Mouse (Mus musculus) layer of hippocampus, adult 9-10 months (tissue): ENCODE data around the gene Ranbp17.
A peak's percentile ranks its signal among the peaks of the same experiment; 100 is the strongest.
"Not testable (repeated sequence)": the region's sequence is repeated elsewhere in the genome, so short reads cannot be mapped to it uniquely, and the experiment has no call there.

Experiments
- DNase-seq: peaks from one replicate; pipeline ENCODE4 v3.0.0; 2022; ENCODE audit warnings: low spot score

The Ranbp17 gene

DNA sequence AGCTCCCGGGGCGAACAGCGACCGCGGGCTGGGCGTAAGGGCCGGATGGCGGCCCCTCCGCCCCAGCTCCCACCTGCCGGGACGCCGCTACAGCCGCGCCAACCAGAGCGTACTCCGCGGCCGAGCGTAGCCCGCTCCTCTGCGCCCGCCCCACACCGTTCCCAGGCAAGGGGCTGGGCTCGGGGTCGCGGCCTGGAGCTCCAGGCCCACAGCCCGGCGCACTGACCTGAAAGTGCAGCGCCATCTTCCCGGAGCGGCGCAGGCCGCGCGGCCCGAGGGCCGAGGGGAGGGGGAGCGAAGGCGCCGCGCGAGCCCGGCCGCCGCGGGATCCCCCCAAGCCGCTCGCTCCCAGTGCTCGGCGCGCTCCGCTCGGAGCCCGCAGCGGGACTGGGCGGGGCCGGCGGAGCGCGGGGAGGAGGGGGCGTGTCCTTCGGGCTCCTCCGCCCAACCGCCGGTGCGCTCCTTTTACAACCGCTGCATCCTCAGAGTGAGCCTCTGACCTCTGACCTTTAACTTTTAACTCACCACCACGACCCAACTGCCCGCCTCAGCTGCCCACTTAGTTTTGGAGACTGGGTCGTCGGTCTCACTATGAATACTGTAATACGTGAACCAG is at the start of gene Ranbp17:
TSS of gene Ranbp17 (minus strand) at position 371 of the 616 bp plus-strand sequence.
- DNase-seq, result no peak

DNA sequence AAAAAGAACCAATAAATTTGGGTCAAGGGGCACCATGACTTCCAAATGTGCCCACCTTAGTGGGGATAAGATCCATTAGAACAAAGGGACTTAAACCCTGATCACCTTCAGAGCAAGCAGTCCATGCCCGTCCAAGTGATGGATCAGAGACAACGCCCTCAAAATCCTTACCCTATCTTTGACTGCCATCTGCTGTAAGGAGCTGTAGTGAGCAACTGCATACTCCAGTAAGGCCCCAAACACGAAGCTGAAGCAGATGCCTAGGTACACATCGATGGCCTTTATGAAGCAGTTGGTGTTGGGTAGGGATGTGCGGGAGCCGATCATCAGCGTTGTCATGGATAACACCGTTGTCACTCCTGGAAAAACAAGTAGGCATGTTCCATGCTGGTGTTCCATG is 40.6 kb upstream of the Ranbp17 start:
- DNase-seq, result no peak

GRCm38 (mm10) chr11:33550861-33551560 is 37.5 kb upstream of the Ranbp17 start:
- no peak for DNase-seq

DNA sequence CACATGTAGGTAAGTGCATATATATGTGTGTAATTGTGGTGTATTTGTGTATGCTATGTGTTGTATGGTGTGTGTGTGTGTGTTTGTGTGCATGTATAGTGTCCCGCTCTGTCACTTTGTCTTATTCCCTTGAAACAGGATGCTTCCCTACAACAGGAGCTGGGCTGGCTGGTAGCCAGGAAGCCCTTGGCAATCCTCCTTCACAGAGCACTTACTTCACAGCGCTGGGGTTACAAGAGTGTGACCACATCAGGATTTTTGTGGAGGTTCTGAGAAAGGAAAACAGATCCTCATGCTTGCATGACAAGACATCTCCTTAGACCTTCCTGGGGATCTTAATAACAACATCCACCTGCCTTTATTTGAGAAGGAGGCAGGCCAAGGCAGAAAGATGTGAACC is 33.8 kb upstream of the Ranbp17 start:
- DNase-seq, result no peak

DNA sequence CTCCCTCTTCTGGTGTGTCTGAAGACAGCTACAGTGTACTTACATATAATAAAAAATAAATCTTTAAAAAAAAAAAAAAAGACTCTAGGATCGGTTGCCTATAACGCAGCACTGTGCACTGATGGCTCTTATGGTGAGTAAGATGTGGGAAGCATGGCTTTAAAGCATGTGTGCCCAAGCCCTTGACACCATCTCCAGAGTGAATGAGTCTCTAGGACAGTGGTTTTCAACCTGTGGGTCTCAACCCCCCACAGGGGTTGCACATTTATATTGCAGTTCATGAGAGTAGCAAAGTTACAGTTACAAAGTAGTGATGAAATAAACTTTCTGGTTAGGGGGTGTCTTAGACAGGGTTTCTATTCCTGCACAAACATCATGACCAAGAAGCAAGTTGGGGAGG is 31.4 kb upstream of the Ranbp17 start:
- no peak for DNase-seq

- no peak for DNase-seq
These were observed 30.6 kb upstream of the Ranbp17 start for GRCm38 (mm10) chr11:33544121-33544520.

- DNase-seq, result no peak
These were observed 24.0 kb upstream of the Ranbp17 start for GRCm38 (mm10) chr11:33537390-33538125.

GRCm38 (mm10) chr11:33536636-33537035 is 23.1 kb upstream of the Ranbp17 start:
- DNase-seq, result no peak

DNA sequence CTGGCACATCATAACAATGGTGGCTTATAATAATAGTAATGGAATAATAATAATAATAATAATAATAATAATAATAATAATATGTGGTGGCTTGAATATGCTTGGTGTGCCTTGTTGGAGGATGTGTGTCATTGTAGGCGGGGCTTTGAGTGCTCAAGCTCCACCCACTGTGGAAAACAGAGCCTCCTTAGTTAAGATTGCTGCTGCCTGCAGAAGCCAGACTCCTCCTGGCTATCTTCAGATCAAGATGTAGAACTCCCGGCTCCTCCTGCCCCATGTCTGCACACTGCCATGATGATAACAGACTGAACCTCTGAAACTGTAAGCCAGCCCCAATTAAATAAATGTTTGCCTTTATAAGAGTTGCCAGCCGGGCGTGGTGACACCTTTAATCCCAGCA is 21.0 kb upstream of the Ranbp17 start:
- DNase-seq, result no peak

GRCm38 (mm10) chr11:33533577-33533976 is 20.0 kb upstream of the Ranbp17 start:
- no peak for DNase-seq

DNA sequence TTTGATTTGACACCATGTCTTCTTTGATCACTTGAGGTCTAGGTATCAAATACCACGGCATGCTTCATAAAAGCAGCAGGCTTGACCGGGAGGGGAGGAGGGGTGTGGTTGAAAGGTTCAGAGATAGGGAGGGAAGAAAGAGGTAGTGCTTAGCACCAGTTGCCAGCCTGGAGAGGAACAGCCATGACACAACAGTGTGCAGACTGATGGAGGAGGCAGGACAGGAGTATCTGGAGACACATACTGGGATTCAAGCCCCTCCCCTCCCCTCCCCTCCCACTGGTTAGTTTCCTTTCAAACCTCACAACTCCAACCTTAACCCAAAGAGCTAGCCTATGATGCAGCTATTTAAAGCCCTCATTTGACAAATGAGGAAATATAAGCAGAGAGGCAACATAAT is 16.0 kb upstream of the Ranbp17 start:
- no peak for DNase-seq

GRCm38 (mm10) chr11:33512854-33513375 is 631 bp downstream of the Ranbp17 start:
- DNase-seq, result peak; percentile 35

DNA sequence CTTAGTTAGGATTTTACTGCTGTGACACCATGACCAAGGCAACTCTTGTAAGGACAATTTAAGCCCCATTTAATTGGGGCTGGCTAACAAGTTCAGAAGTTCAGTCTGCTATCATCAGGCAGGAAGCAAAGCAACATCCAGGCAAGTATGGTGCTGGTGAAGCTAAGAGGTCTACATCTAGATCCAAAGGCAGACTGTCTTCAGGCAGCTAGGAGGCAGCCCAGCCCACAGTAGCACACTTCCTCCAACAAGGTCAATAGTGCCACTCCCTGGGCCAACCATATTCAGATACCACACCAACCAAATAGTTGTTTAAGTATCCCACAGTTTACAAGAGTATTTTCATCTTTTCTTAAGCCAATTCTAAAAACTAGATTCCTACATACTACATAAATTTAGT is 4.1 kb downstream of the Ranbp17 start:
- DNase-seq, result no peak

GRCm38 (mm10) chr11:33485746-33486145 is 27.8 kb downstream of the Ranbp17 start:
- DNase-seq, result no peak

- no peak for DNase-seq
These were observed 33.1 kb downstream of the Ranbp17 start for GRCm38 (mm10) chr11:33480410-33480809.

DNA sequence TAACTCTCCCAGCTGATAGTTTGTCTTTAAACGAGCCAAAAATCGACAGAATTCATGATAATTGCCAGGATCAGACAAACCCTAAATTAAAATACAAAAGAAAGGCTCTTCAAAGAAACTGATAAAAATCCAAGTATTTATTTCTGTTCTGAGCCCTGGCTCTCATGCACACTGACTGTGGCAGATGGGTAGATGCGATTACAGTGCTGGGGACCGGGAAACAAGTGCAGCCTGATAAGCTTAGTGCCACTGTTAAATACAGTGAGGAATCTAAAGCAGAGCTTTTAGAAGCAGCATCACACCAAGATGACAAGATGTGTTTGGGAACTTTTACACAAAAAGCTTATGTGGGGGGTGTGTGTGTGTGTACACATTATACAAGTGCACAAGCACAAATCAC is 34.3 kb downstream of the Ranbp17 start:
- no peak for DNase-seq

DNA sequence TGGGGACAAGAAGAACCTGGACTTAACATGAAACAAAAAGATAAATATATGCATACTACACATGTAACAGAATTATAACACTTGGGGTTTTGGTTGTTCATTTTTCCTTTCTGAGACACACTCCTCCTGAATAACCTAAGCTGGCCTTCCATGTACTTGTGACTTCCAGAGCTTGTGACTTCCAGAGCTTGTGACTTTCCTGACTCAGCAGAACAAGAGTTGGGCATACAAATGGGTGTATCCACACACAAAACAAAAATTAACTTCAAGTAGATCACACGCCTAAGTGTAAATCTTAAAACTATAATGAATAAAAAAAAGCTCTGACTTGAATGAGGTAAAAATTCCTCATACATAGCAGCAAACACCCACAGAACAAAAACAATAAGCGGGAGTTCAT is 36.9 kb downstream of the Ranbp17 start:
- DNase-seq, result no peak

GRCm38 (mm10) chr11:33461172-33461571 is 52.4 kb downstream of the Ranbp17 start:
- DNase-seq, result no peak

GRCm38 (mm10) chr11:33454069-33454468 is 59.5 kb downstream of the Ranbp17 start:
- no peak for DNase-seq

DNA sequence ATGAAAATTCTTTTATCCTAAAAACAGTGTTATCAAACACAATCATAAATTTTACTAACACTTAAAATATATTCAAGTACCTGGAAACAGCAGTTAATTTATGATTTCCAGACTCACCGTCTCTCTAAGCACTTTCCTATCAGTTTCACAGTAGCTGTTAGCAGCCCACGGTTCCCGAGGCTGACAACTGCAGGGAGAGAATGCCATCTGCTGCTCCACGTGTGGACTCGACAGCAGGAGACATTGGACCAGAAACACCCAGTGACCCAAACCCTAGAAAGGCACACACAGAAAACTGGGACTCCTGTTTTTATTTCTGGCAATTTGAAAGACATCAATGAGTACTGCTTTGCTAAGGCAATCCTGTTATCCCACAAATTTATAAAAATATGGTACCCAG is 79.7 kb downstream of the Ranbp17 start:
- no peak for DNase-seq

DNA sequence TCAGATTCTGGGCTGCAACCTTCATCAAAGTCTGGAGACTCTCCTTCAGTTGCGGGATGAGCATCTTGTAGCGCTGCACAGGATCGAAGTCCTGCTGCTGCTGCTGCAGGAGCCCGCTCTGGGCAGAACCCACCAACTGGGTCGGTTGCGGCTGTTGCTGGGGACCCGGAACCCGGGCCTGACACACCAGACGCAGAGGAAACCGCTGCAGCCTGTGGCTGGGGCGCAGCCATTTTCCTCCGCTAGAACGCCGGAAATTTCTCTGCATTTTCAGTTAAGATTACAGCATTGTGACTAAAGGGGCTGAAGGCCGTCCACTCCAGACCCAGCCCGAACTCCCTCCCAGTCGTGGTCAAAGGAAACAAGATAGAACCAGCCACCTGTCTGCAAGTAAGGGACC is 85.3 kb downstream of the Ranbp17 start:
- DNase-seq, result not testable (repeated sequence)

DNA sequence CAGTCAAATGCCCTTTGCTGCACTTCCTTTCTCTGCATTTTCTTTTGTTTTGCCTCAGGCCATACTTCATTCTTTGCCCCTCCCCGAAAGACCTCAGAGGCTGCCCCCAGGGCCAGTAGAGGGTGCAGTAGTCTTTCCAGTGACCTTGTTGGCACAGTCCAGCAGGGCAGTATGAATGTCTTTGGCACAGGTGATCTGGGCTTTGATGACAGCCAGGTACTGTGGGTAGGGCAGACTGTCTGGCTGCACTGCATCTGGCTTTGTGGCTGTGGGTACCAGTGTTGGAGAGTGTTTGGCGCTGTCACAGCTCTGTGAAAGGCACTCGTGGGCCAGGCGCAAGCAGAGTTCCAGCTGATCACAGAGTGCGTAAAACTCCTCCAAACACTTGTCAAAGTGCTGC is 85.8 kb downstream of the Ranbp17 start:
- DNase-seq, result not testable (repeated sequence)

DNA sequence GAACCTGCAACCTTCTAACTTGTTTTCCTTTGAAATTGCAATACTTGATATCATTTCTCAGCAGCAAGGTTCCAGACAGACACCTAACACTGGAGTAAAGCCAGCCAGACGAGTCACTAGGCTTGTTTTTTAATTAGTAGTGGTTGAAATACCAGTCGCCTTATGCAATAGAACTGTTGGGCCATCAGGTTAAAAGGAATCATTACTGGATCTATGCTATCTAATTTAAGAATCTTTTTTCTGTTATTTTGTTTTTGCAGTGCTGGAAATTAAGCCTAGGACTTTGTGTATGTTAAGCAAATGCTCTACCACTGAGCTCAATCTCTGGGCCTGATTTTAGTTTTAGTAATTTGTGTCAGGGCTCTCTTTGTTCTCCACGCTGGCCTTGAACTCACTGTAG is 91.3 kb downstream of the Ranbp17 start:
- no peak for DNase-seq
